Mouse (Mus musculus): ENCODE results near the gene Cacng7. TPM values are rescaled to one million over a fixed set of nuclear protein-coding genes. Genes with fewer than 3 reads are reported as not detected.

Cacng7 gene
- polyA plus RNA-seq, 1 experiment from 2014 or later, result 0.32 TPM

- 55% methylated on average over 6 of the region's 6 CpGs for WGBS
- no peak overlapping the region for H3K4me3 ChIP-seq
- H3K27me3 ChIP-seq (replicated peaks), result peaks cover 34% of the 10 kb centered on the region
- no peak overlapping the region for H3K4me2 ChIP-seq
- H3K9me3 ChIP-seq (replicated peaks), result no peaks in the 10 kb centered on the region
- H3K4me1 ChIP-seq (replicated peaks), result peaks cover 16% of the 10 kb centered on the region
- H3K36me3 ChIP-seq, result no peaks in the 10 kb centered on the region
- ATAC-seq (ENCODE audit: insufficient number of reproducible peaks, low FRiP score), result no peak
- no peak overlapping the region for H3K9ac ChIP-seq
- H3K27ac ChIP-seq (ENCODE audit: poor library complexity, severe bottlenecking), result no peak overlapping the region
These were observed 36.4 kb downstream of the Cacng7 start for GRCm38 (mm10) chr7:3369189-3369588.

- Histone ChIP-seq H3K27me3 (replicated peaks) (peaks cover 24% of the 10 kb centered on the region), H3K36me3 (no peaks in the 10 kb centered on the region), H3K4me3 (no peak overlapping the region), H3K9me3 (replicated peaks) (no peaks in the 10 kb centered on the region), H3K4me2 (no peak overlapping the region), H3K27ac (ENCODE audit: poor library complexity, severe bottlenecking) (no peak overlapping the region), H3K9ac (no peak overlapping the region), H3K4me1 (replicated peaks) (peaks cover 16% of the 10 kb centered on the region)
- WGBS, result 32% methylated on average over 4 of the region's 4 CpGs
- no peak for ATAC-seq (ENCODE audit: insufficient number of reproducible peaks, low FRiP score)
These were observed 37.7 kb downstream of the Cacng7 start for GRCm38 (mm10) chr7:3370407-3370806.

- ATAC-seq (ENCODE audit: insufficient number of reproducible peaks, low FRiP score), result no peak
These were observed 39.6 kb downstream of the Cacng7 start for GRCm38 (mm10) chr7:3372376-3372775.

GRCm38 (mm10) chr7:3373754-3374153 lies 41.0 kb downstream of the Cacng7 start:
- H3K9me3 ChIP-seq (replicated peaks), result no peaks in the 10 kb centered on the region
- H3K4me1 ChIP-seq (replicated peaks), result no peaks in the 10 kb centered on the region
- H3K27me3 ChIP-seq (replicated peaks), result no peaks in the 10 kb centered on the region; the same call in none of the 2 replicates
- no peak overlapping the region for H3K4me2 ChIP-seq
- no peak for ATAC-seq (ENCODE audit: insufficient number of reproducible peaks, low FRiP score)
- no peaks in the 10 kb centered on the region for H3K36me3 ChIP-seq
- WGBS, result 83% methylated on average over 8 of the region's 8 CpGs
- H3K27ac ChIP-seq (ENCODE audit: poor library complexity, severe bottlenecking), result no peak overlapping the region
- no peak overlapping the region for H3K4me3 ChIP-seq
- H3K9ac ChIP-seq, result no peak overlapping the region

More at GRCm38 (mm10) chr7:3372376-3372775, 39.6 kb downstream of the Cacng7 start:
- H3K27ac ChIP-seq (ENCODE audit: poor library complexity, severe bottlenecking), result no peak overlapping the region
- H3K9me3 ChIP-seq (replicated peaks), result no peaks in the 10 kb centered on the region
- WGBS, result 63% methylated on average over 2 of the region's 2 CpGs
- peaks cover 4% of the 10 kb centered on the region for H3K27me3 ChIP-seq (replicated peaks)
- H3K36me3 ChIP-seq, result no peaks in the 10 kb centered on the region
- no peak overlapping the region for H3K4me3 ChIP-seq
- peaks cover 6% of the 10 kb centered on the region; the same call in 1 of the 2 replicates for H3K4me1 ChIP-seq (replicated peaks)
- H3K9ac ChIP-seq, result no peak overlapping the region
- no peak overlapping the region for H3K4me2 ChIP-seq

GRCm38 (mm10) chr7:3376831-3377230 lies 44.1 kb downstream of the Cacng7 start:
- ATAC-seq (ENCODE audit: insufficient number of reproducible peaks, low FRiP score), result no peak

GRCm38 (mm10) chr7:3382123-3382522 lies 49.4 kb downstream of the Cacng7 start:
- Histone ChIP-seq H3K27me3 (replicated peaks) (no peaks in the 10 kb centered on the region), H3K36me3 (no peaks in the 10 kb centered on the region), H3K27ac (ENCODE audit: poor library complexity, severe bottlenecking) (no peak overlapping the region), H3K4me1 (replicated peaks) (no peaks in the 10 kb centered on the region), H3K9me3 (replicated peaks) (no peaks in the 10 kb centered on the region), H3K4me3 (no peak overlapping the region), H3K4me2 (no peak overlapping the region), H3K9ac (no peak overlapping the region)
- no peak for ATAC-seq (ENCODE audit: insufficient number of reproducible peaks, low FRiP score)
- 72% methylated on average over 9 of the region's 9 CpGs for WGBS

More at GRCm38 (mm10) chr7:3376831-3377230, 44.1 kb downstream of the Cacng7 start:
- Histone ChIP-seq H3K9ac (no peak overlapping the region), H3K9me3 (replicated peaks) (no peaks in the 10 kb centered on the region), H3K4me3 (no peak overlapping the region), H3K4me1 (replicated peaks) (no peaks in the 10 kb centered on the region), H3K36me3 (no peaks in the 10 kb centered on the region), H3K27me3 (replicated peaks) (no peaks in the 10 kb centered on the region), H3K27ac (ENCODE audit: poor library complexity, severe bottlenecking) (no peak overlapping the region), H3K4me2 (no peak overlapping the region)
- 44% methylated on average over 4 of the region's 4 CpGs for WGBS

- Histone ChIP-seq H3K36me3 (no peaks in the 10 kb centered on the region), H3K4me3 (no peak overlapping the region), H3K27me3 (replicated peaks) (peaks cover 4% of the 10 kb centered on the region; the same call in 1 of the 2 replicates), H3K9me3 (replicated peaks) (no peaks in the 10 kb centered on the region), H3K27ac (ENCODE audit: poor library complexity, severe bottlenecking) (no peak overlapping the region), H3K4me1 (replicated peaks) (peaks cover 4% of the 10 kb centered on the region), H3K9ac (no peak overlapping the region), H3K4me2 (no peak overlapping the region)
- WGBS, result 73% methylated on average over 5 of the region's 5 CpGs
- ATAC-seq (ENCODE audit: insufficient number of reproducible peaks, low FRiP score), result no peak
These were observed 52.1 kb downstream of the Cacng7 start for GRCm38 (mm10) chr7:3384807-3385319.

GRCm38 (mm10) chr7:3386036-3386730 lies 53.4 kb downstream of the Cacng7 start:
- Histone ChIP-seq H3K36me3 (no peaks in the 10 kb centered on the region), H3K9me3 (replicated peaks) (no peaks in the 10 kb centered on the region), H3K4me3 (no peak overlapping the region), H3K4me1 (replicated peaks) (peaks cover 16% of the 10 kb centered on the region), H3K27me3 (replicated peaks) (peaks cover 4% of the 10 kb centered on the region; the same call in 1 of the 2 replicates), H3K4me2 (no peak overlapping the region), H3K27ac (ENCODE audit: poor library complexity, severe bottlenecking) (no peak overlapping the region), H3K9ac (no peak overlapping the region)
- 73% methylated on average over 6 of the region's 6 CpGs for WGBS
- ATAC-seq (ENCODE audit: insufficient number of reproducible peaks, low FRiP score), result no peak

GRCm38 (mm10) chr7:3387761-3388160 lies 55.0 kb downstream of the Cacng7 start:
- ATAC-seq (ENCODE audit: insufficient number of reproducible peaks, low FRiP score), result no peak
- Histone ChIP-seq H3K4me2 (no peak overlapping the region; the same call in 1 of the 2 replicates), H3K9me3 (replicated peaks) (no peaks in the 10 kb centered on the region), H3K27me3 (replicated peaks) (peaks cover 9% of the 10 kb centered on the region; the same call in 1 of the 2 replicates), H3K4me1 (replicated peaks) (peaks cover 21% of the 10 kb centered on the region), H3K4me3 (no peak overlapping the region), H3K36me3 (no peaks in the 10 kb centered on the region), H3K27ac (ENCODE audit: poor library complexity, severe bottlenecking) (no peak overlapping the region), H3K9ac (no peak overlapping the region)
- 85% methylated on average over 18 of the region's 18 CpGs for WGBS

GRCm38 (mm10) chr7:3388885-3389284 lies 56.1 kb downstream of the Cacng7 start:
- Histone ChIP-seq H3K9ac (no peak overlapping the region), H3K4me3 (no peak overlapping the region), H3K27me3 (replicated peaks) (peaks cover 9% of the 10 kb centered on the region; the same call in 1 of the 2 replicates), H3K4me1 (replicated peaks) (peaks cover 21% of the 10 kb centered on the region), H3K9me3 (replicated peaks) (no peaks in the 10 kb centered on the region), H3K27ac (ENCODE audit: poor library complexity, severe bottlenecking) (no peak overlapping the region), H3K36me3 (no peaks in the 10 kb centered on the region), H3K4me2 (peak overlapping the region; percentile 61; the same call in 1 of the 2 replicates)
- no peak for ATAC-seq (ENCODE audit: insufficient number of reproducible peaks, low FRiP score)
- WGBS, result 34% methylated on average over 6 of the region's 6 CpGs

Measured in heart, embryonic 12.5 days (tissue).